Mouse (Mus musculus): Measurements from ENCODE around the gene Gm8879. TPM values are rescaled to one million over a fixed set of nuclear protein-coding genes. Genes with fewer than 3 reads are reported as not detected.

Gm8879 gene
- polyA plus RNA-seq (2015; fragmentation: Illumina TruSeq; extraction: RNeasy Lipid Tissue Mini Kit (QIAGEN cat#74804); ENCODE audit: low read depth, low replicate concordance): not detected

DNA sequence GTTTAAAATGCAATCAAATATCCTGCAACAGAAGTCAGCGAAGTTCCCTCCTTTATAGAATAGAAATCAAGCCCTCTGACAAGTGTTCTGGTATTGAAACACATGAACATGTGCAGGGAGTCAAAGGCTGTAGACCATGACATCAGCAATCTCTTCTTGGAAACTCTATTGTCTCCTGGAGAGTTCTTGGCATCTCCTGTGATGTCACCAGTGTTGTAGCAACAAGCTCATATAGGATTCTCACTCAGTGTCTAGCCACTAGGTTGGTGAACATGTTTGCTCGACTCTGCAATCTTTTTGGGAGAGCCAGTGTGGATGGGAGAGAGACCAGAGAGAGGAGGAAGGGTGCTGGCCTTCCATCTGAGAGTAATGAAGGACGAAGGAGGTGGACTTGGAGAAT lies at the start of gene Gm8879:
Gm8879 (plus strand) TSS at position 301 of the 400 bp plus-strand sequence.

Other genes starting within 250 kb of the Gm8879 start
- not detected for gene Gm8871, start 179.8 kb upstream of the Gm8879 start, polyA plus RNA-seq (2015; fragmentation: Illumina TruSeq; extraction: RNeasy Lipid Tissue Mini Kit (QIAGEN cat#74804); ENCODE audit: low read depth, low replicate concordance)
- gene Gm8857, start 179.8 kb upstream of the Gm8879 start, polyA plus RNA-seq (2015; fragmentation: Illumina TruSeq; extraction: RNeasy Lipid Tissue Mini Kit (QIAGEN cat#74804); ENCODE audit: low read depth, low replicate concordance): not detected
- gene Gm5861, start 55.4 kb downstream of the Gm8879 start, polyA plus RNA-seq (2015; fragmentation: Illumina TruSeq; extraction: RNeasy Lipid Tissue Mini Kit (QIAGEN cat#74804); ENCODE audit: low read depth, low replicate concordance): not detected
- not detected for gene Gm8890, start 128.4 kb downstream of the Gm8879 start, polyA plus RNA-seq (2015; fragmentation: Illumina TruSeq; extraction: RNeasy Lipid Tissue Mini Kit (QIAGEN cat#74804); ENCODE audit: low read depth, low replicate concordance)
- not detected for gene Speer1, start 213.9 kb downstream of the Gm8879 start, polyA plus RNA-seq (2015; fragmentation: Illumina TruSeq; extraction: RNeasy Lipid Tissue Mini Kit (QIAGEN cat#74804); ENCODE audit: low read depth, low replicate concordance)